Mouse (Mus musculus): ENCODE measurements around the gene Ppa2. TPM values are rescaled to one million over a fixed set of nuclear protein-coding genes. Genes with fewer than 3 reads are reported as not detected.

The Ppa2 gene
- total RNA-seq, 1 experiment, result 44.1 TPM

GRCm38 (mm10) chr3:133312850-133313249 lies 2.9 kb downstream of the Ppa2 start:
- no peaks in the 10 kb centered on the region for H3K9me3 ChIP-seq (ENCODE audit: control insufficient read depth, insufficient read depth, low read depth, low read length)
- H3K36me3 ChIP-seq (ENCODE audit: control insufficient read depth, insufficient read depth, low read length, poor library complexity, severe bottlenecking), result no peaks in the 10 kb centered on the region; the same call in 1 of the 2 replicates
- in situ Hi-C loops (cut with MboI; ENCODE audit: low sequenced_read_pairs in 2 of 2, unreplicated experiment in 2 of 2), result no loop called here
- TF ChIP-seq ZC3H11A (IDR thresholded peaks at IDR 0.05; ENCODE audit: borderline replicate concordance, low read depth, low read length), result no peak
- TF ChIP-seq MAFK (IDR thresholded peaks at IDR 0.05; ENCODE audit: insufficient read depth, low read depth, low read length), result no peak
- no peak for TF ChIP-seq ZNF384 (IDR thresholded peaks at IDR 0.05; ENCODE audit: low read depth, low read length)
- no peak for TF ChIP-seq HCFC1 (IDR thresholded peaks at IDR 0.05; ENCODE audit: borderline replicate concordance, insufficient read depth, low read length)
- TF ChIP-seq CHD2 (IDR thresholded peaks at IDR 0.05; ENCODE audit: low read depth, low read length), result no peak
- no peak overlapping the region for H3K27ac ChIP-seq (ENCODE audit: insufficient read depth, low read depth, low read length, poor library complexity, severe bottlenecking)
- H3K4me1 ChIP-seq (ENCODE audit: control insufficient read depth in 2 of 2, insufficient read depth in 2 of 2, low read length in 2 of 2, poor library complexity in 1 of 2), result peaks cover 2 to 3% of the 10 kb centered on the region in 2 experiments; a peak in 2 of 4 replicates
- no peak overlapping the region for H3K9ac ChIP-seq (ENCODE audit: insufficient read depth, low read depth, low read length, poor library complexity, severe bottlenecking)
- no peak overlapping the region for H3K4me3 ChIP-seq (ENCODE audit: insufficient read depth in 1 of 2, low read depth in 1 of 2, low read length in 2 of 2, poor library complexity in 1 of 2, severe bottlenecking in 1 of 2)
- no peak for DNase-seq (ENCODE audit: low read depth, low spot score)

GRCm38 (mm10) chr3:133313491-133314199 lies 3.7 kb downstream of the Ppa2 start:
- Histone ChIP-seq H3K9me3 (ENCODE audit: control insufficient read depth, insufficient read depth, low read depth, low read length) (no peaks in the 10 kb centered on the region), H3K9ac (ENCODE audit: insufficient read depth, low read depth, low read length, poor library complexity, severe bottlenecking) (no peak overlapping the region), H3K36me3 (ENCODE audit: control insufficient read depth, insufficient read depth, low read length, poor library complexity, severe bottlenecking) (no peaks in the 10 kb centered on the region; the same call in 1 of the 2 replicates), H3K27ac (ENCODE audit: insufficient read depth, low read depth, low read length, poor library complexity, severe bottlenecking) (no peak overlapping the region), H3K4me3 (ENCODE audit: insufficient read depth in 1 of 2, low read depth in 1 of 2, low read length in 2 of 2, poor library complexity in 1 of 2, severe bottlenecking in 1 of 2) (no peak overlapping the region), H3K4me1 (ENCODE audit: control insufficient read depth in 2 of 2, insufficient read depth in 2 of 2, low read length in 2 of 2, poor library complexity in 1 of 2) (peaks cover 2 to 3% of the 10 kb centered on the region in 2 experiments; a peak in 2 of 4 replicates)
- in situ Hi-C loops (cut with MboI; ENCODE audit: low sequenced_read_pairs in 2 of 2, unreplicated experiment in 2 of 2), result no loop called here
- TF ChIP-seq HCFC1 (IDR thresholded peaks at IDR 0.05; ENCODE audit: borderline replicate concordance, insufficient read depth, low read length), result no peak
- no peak for TF ChIP-seq CHD2 (IDR thresholded peaks at IDR 0.05; ENCODE audit: low read depth, low read length)
- no peak for TF ChIP-seq MAFK (IDR thresholded peaks at IDR 0.05; ENCODE audit: insufficient read depth, low read depth, low read length)
- no peak for TF ChIP-seq ZC3H11A (IDR thresholded peaks at IDR 0.05; ENCODE audit: borderline replicate concordance, low read depth, low read length)
- TF ChIP-seq ZNF384 (IDR thresholded peaks at IDR 0.05; ENCODE audit: low read depth, low read length), result no peak
- DNase-seq (ENCODE audit: low read depth, low spot score), result no peak

GRCm38 (mm10) chr3:133314475-133314874 lies 4.6 kb downstream of the Ppa2 start:
- no peak for TF ChIP-seq MAFK (IDR thresholded peaks at IDR 0.05; ENCODE audit: insufficient read depth, low read depth, low read length)
- TF ChIP-seq ZC3H11A (IDR thresholded peaks at IDR 0.05; ENCODE audit: borderline replicate concordance, low read depth, low read length), result peak; percentile 68; the same call in 1 of the 2 replicates
- H3K4me3 ChIP-seq (ENCODE audit: insufficient read depth in 1 of 2, low read depth in 1 of 2, low read length in 2 of 2, poor library complexity in 1 of 2, severe bottlenecking in 1 of 2), result no peak overlapping the region
- no peak overlapping the region for H3K9ac ChIP-seq (ENCODE audit: insufficient read depth, low read depth, low read length, poor library complexity, severe bottlenecking)
- no peaks in the 10 kb centered on the region; the same call in 1 of the 2 replicates for H3K36me3 ChIP-seq (ENCODE audit: control insufficient read depth, insufficient read depth, low read length, poor library complexity, severe bottlenecking)
- peaks cover 0 to 3% of the 10 kb centered on the region in 2 experiments; a peak in 1 of 4 replicates for H3K4me1 ChIP-seq (ENCODE audit: control insufficient read depth in 2 of 2, insufficient read depth in 2 of 2, low read length in 2 of 2, poor library complexity in 1 of 2)
- in situ Hi-C loops (cut with MboI; ENCODE audit: low sequenced_read_pairs in 2 of 2, unreplicated experiment in 2 of 2), result no loop called here
- peak; percentile 63 for DNase-seq (ENCODE audit: low read depth, low spot score)
- no peaks in the 10 kb centered on the region for H3K9me3 ChIP-seq (ENCODE audit: control insufficient read depth, insufficient read depth, low read depth, low read length)
- no peak overlapping the region for H3K27ac ChIP-seq (ENCODE audit: insufficient read depth, low read depth, low read length, poor library complexity, severe bottlenecking)

- H3K27ac ChIP-seq (ENCODE audit: insufficient read depth, low read depth, low read length, poor library complexity, severe bottlenecking), result no peak overlapping the region
- H3K9me3 ChIP-seq (ENCODE audit: control insufficient read depth, insufficient read depth, low read depth, low read length), result no peaks in the 10 kb centered on the region
- no peak overlapping the region for H3K9ac ChIP-seq (ENCODE audit: insufficient read depth, low read depth, low read length, poor library complexity, severe bottlenecking)
- in situ Hi-C loops (cut with MboI; ENCODE audit: low sequenced_read_pairs in 2 of 2, unreplicated experiment in 2 of 2), result no loop called here
- peaks cover 0 to 3% of the 10 kb centered on the region in 2 experiments; a peak in 1 of 4 replicates for H3K4me1 ChIP-seq (ENCODE audit: control insufficient read depth in 2 of 2, insufficient read depth in 2 of 2, low read length in 2 of 2, poor library complexity in 1 of 2)
- no peak for DNase-seq (ENCODE audit: low read depth, low spot score)
- no peaks in the 10 kb centered on the region; the same call in 1 of the 2 replicates for H3K36me3 ChIP-seq (ENCODE audit: control insufficient read depth, insufficient read depth, low read length, poor library complexity, severe bottlenecking)
- TF ChIP-seq MAFK (IDR thresholded peaks at IDR 0.05; ENCODE audit: insufficient read depth, low read depth, low read length) (no peak), CHD2 (IDR thresholded peaks at IDR 0.05; ENCODE audit: low read depth, low read length) (no peak), ZC3H11A (IDR thresholded peaks at IDR 0.05; ENCODE audit: borderline replicate concordance, low read depth, low read length) (no peak), ZNF384 (IDR thresholded peaks at IDR 0.05; ENCODE audit: low read depth, low read length) (no peak), HCFC1 (IDR thresholded peaks at IDR 0.05; ENCODE audit: borderline replicate concordance, insufficient read depth, low read length) (no peak)
- no peak overlapping the region for H3K4me3 ChIP-seq (ENCODE audit: insufficient read depth in 1 of 2, low read depth in 1 of 2, low read length in 2 of 2, poor library complexity in 1 of 2, severe bottlenecking in 1 of 2)
These were observed 5.1 kb downstream of the Ppa2 start for GRCm38 (mm10) chr3:133315011-133315410.

Measured in ES-E14 (cell line).